Mouse (Mus musculus) spleen, adult 2 months (tissue): ENCODE data around the gene Adgrv1.

Source experiments
- CTCF ChIP-seq: fragments of 200-500 bp; IDR thresholded peaks from 2 replicates; pipeline ENCODE4 v1.5.1; 2011; ENCODE audit warnings: mild to moderate bottlenecking, inconsistent platforms; ENCODE audit not compliant: insufficient read depth, insufficient read length, insufficient replicate concordance; ENCODE audit errors: extremely low read depth
- POLR2A ChIP-seq: fragments of 200-500 bp; IDR thresholded peaks from 2 replicates; pipeline ENCODE4 v1.6.1; 2011; ENCODE audit warnings: low read depth, low read length, inconsistent platforms

- TF ChIP-seq POLR2A (no peak), CTCF (no peak)
Measured at GRCm38 (mm10) chr13:81110479-81110878, 522.5 kb downstream of the Adgrv1 start.
